Mouse (Mus musculus): ENCODE data around the gene Mpeg1. TPM values are rescaled to one million over a fixed set of nuclear protein-coding genes. Genes with fewer than 3 reads are reported as not detected.

Mpeg1 gene
- polyA plus RNA-seq (2015; fragmentation: Nextera tagmentation; extraction: Ambion mirVana) = 0.36 and 0.41 TPM in 2 replicates

GRCm38 (mm10) chr19:12460282-12461249 is at the start of gene Mpeg1:
Gene Mpeg1 (plus strand): TSS chr19:12460779.
- H3K9ac ChIP-seq = no peak within 1 kb of the TSS
- H3K9me3 ChIP-seq = no peaks in the 10 kb centered on the region
- no peaks in the 10 kb centered on the region for H3K36me3 ChIP-seq
- 81% methylated on average over 11 of the region's 11 CpGs for WGBS
- ATAC-seq (ENCODE audit: insufficient number of reproducible peaks, insufficient read depth, low FRiP score, low TSS enrichment, low read depth) = no peak
- peaks cover 11% of the 10 kb centered on the region for H3K4me1 ChIP-seq
- H3K27ac ChIP-seq = no peak within 1 kb of the TSS
- H3K4me2 ChIP-seq = no peak within 1 kb of the TSS
- H3K27me3 ChIP-seq = no peaks in the 10 kb centered on the region
- no peak within 1 kb of the TSS for H3K4me3 ChIP-seq

DNA sequence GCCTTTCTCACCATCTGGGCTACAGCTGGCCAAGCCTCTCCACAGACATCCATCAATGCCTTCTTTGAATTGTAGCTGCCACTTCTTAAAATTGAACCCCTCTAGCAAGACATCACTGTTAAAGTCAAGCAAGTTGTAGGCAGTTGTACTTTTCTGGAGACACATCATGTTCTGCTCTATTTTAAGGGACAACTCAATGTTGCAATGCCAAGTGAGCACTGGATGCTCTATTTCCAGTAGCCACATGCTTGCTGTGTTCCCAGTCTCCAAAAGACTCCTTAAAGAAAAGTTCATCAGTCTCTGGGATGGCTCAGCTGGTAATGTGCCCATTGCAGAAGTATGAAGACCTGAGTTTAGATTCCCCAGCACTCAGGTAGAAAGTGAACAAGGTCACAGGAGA is 46.8 kb upstream of the Mpeg1 start:
- Histone ChIP-seq H3K4me1 (peaks cover 4% of the 10 kb centered on the region; the same call in 1 of the 2 replicates), H3K9me3 (no peaks in the 10 kb centered on the region), H3K27me3 (no peaks in the 10 kb centered on the region), H3K4me3 (no peak overlapping the region), H3K4me2 (no peak overlapping the region), H3K9ac (no peak overlapping the region), H3K36me3 (no peaks in the 10 kb centered on the region), H3K27ac (peak overlapping the region; percentile 74; the same call in 1 of the 2 replicates)
- no peak for ATAC-seq (ENCODE audit: insufficient number of reproducible peaks, insufficient read depth, low FRiP score, low TSS enrichment, low read depth)

GRCm38 (mm10) chr19:12417361-12417760 is 43.2 kb upstream of the Mpeg1 start, which contains the start of gene Olfr1441:
Gene Olfr1441 (plus strand): TSS chr19:12417433.
- Histone ChIP-seq H3K27me3 (no peaks in the 10 kb centered on the region), H3K4me3 (no peak within 1 kb of the TSS), H3K4me2 (no peak within 1 kb of the TSS), H3K27ac (no peak within 1 kb of the TSS), H3K9me3 (no peaks in the 10 kb centered on the region), H3K4me1 (peaks cover 4% of the 10 kb centered on the region; the same call in 1 of the 2 replicates), H3K36me3 (no peaks in the 10 kb centered on the region), H3K9ac (no peak within 1 kb of the TSS)
- no peak for ATAC-seq (ENCODE audit: insufficient number of reproducible peaks, insufficient read depth, low FRiP score, low TSS enrichment, low read depth)

DNA sequence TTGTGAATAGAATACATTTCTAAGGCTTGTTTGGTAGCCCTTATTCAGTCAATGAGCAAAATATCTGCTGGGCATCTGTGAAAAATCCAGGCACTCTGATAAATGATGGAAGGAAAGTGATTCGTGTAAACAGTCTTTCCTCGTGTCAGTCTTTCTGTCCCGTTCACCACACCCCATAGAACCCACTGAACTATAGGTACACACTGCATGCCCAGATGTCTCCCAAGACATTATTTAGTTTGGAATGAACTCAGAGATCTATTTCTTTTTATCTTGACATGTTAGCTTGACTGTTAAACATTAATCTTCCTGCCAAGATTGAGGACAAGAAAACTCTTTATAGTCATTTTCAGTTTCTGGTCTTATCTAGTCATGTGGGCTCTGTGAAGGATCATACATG is 42.3 kb upstream of the Mpeg1 start:
- Histone ChIP-seq H3K4me3 (no peak overlapping the region), H3K27ac (no peak overlapping the region), H3K4me1 (peaks cover 4% of the 10 kb centered on the region; the same call in 1 of the 2 replicates), H3K9me3 (no peaks in the 10 kb centered on the region), H3K36me3 (no peaks in the 10 kb centered on the region), H3K27me3 (no peaks in the 10 kb centered on the region), H3K9ac (no peak overlapping the region), H3K4me2 (no peak overlapping the region)
- no peak for ATAC-seq (ENCODE audit: insufficient number of reproducible peaks, insufficient read depth, low FRiP score, low TSS enrichment, low read depth)
- WGBS = 88% methylated on average over 3 of the region's 3 CpGs

DNA sequence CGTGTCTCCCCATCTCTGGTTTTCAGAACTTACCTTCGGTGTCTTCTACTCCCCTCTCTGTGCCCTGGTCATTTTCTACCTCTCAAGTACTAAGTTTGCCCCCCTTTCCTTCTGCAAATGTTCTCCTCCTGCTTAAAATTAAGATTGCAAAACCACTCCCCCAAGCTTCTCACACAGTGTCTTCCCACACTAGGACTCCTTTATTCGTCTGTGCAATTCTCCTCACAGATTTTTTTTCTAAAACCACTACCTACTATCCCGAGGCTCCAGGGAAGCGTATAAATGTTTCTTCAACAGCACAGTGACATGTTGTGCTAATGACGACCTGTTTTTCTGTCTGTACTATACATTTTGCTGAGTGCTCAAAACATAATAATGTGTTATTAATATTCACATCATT is 40.0 kb upstream of the Mpeg1 start:
- H3K4me1 ChIP-seq = peaks cover 4% of the 10 kb centered on the region; the same call in 1 of the 2 replicates
- H3K9me3 ChIP-seq = no peaks in the 10 kb centered on the region
- ATAC-seq (ENCODE audit: insufficient number of reproducible peaks, insufficient read depth, low FRiP score, low TSS enrichment, low read depth) = no peak
- H3K36me3 ChIP-seq = no peaks in the 10 kb centered on the region
- no peak overlapping the region for H3K4me3 ChIP-seq
- H3K4me2 ChIP-seq = no peak overlapping the region
- H3K27me3 ChIP-seq = no peaks in the 10 kb centered on the region
- H3K27ac ChIP-seq = no peak overlapping the region
- WGBS = 67% methylated on average over 6 of the region's 6 CpGs
- H3K9ac ChIP-seq = no peak overlapping the region

GRCm38 (mm10) chr19:12421680-12422079 is 38.9 kb upstream of the Mpeg1 start:
- WGBS = 84% methylated on average over 1 of the region's 1 CpGs
- Histone ChIP-seq H3K4me2 (no peak overlapping the region), H3K9ac (no peak overlapping the region), H3K36me3 (no peaks in the 10 kb centered on the region), H3K27me3 (no peaks in the 10 kb centered on the region), H3K9me3 (no peaks in the 10 kb centered on the region), H3K27ac (no peak overlapping the region), H3K4me1 (no peaks in the 10 kb centered on the region), H3K4me3 (no peak overlapping the region)
- ATAC-seq (ENCODE audit: insufficient number of reproducible peaks, insufficient read depth, low FRiP score, low TSS enrichment, low read depth) = no peak

DNA sequence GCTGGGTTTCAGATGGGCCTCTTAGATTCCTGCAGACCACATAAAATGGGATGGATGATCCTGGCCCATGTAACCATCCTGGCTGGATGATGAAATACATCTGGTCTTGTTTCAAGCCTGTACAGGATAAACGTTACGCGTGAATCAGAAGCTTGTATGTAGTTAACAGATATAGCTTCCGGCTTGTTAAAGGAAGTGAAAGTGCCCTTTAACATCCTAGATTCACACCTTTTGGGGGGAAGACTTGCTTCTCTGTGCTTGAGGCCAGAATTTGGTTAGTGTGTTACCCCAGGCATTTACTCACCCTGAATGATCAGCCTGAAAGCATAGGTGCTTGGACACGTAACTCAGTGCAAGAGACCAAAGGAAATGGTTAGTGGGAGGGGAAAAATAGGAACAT is 33.5 kb upstream of the Mpeg1 start:
- no peaks in the 10 kb centered on the region for H3K36me3 ChIP-seq
- no peak for ATAC-seq (ENCODE audit: insufficient number of reproducible peaks, insufficient read depth, low FRiP score, low TSS enrichment, low read depth)
- H3K4me3 ChIP-seq = no peak overlapping the region
- WGBS = 81% methylated on average over 5 of the region's 5 CpGs
- H3K4me1 ChIP-seq = no peaks in the 10 kb centered on the region
- H3K9ac ChIP-seq = no peak overlapping the region
- H3K27me3 ChIP-seq = no peaks in the 10 kb centered on the region
- H3K4me2 ChIP-seq = no peak overlapping the region
- H3K9me3 ChIP-seq = no peaks in the 10 kb centered on the region
- H3K27ac ChIP-seq = no peak overlapping the region

DNA sequence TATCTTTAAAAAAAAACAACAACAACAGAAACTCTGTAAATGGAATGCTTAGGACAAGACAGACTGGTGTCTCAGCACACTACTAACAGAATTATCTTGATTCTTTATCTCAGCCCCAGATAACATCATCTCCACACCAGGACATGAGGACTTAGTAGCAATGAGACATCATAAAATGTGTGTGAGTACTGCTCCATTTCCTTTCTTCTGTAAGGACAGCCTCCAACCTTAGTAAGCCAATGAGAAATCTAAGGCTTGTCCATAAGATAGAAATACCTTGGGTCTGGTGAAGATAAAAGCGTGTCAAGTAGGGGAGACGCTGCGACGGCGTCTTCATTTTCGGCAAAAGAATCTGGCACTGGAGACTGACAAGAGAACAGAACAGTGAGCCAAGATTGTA is 33.0 kb upstream of the Mpeg1 start, which contains the start of gene Pfpl:
Pfpl (plus strand) TSS at position 301 of the 400 bp plus-strand sequence.
- no peaks in the 10 kb centered on the region for H3K9me3 ChIP-seq
- no peaks in the 10 kb centered on the region for H3K4me1 ChIP-seq
- no peaks in the 10 kb centered on the region for H3K27me3 ChIP-seq
- 93% methylated on average over 6 of the region's 6 CpGs for WGBS
- no peaks in the 10 kb centered on the region for H3K36me3 ChIP-seq
- ATAC-seq (ENCODE audit: insufficient number of reproducible peaks, insufficient read depth, low FRiP score, low TSS enrichment, low read depth) = no peak
- no peak within 1 kb of the TSS for H3K27ac ChIP-seq
- H3K4me3 ChIP-seq = no peak within 1 kb of the TSS
- no peak within 1 kb of the TSS for H3K4me2 ChIP-seq
- H3K9ac ChIP-seq = no peak within 1 kb of the TSS

- no peak overlapping the region for H3K27ac ChIP-seq
- H3K4me1 ChIP-seq = no peaks in the 10 kb centered on the region
- H3K4me3 ChIP-seq = no peak overlapping the region
- H3K4me2 ChIP-seq = no peak overlapping the region
- no peak overlapping the region for H3K9ac ChIP-seq
- no peaks in the 10 kb centered on the region for H3K9me3 ChIP-seq
- no peaks in the 10 kb centered on the region for H3K36me3 ChIP-seq
- H3K27me3 ChIP-seq = no peaks in the 10 kb centered on the region
- 9% methylated on average over 2 of the region's 2 CpGs for WGBS
- no peak for ATAC-seq (ENCODE audit: insufficient number of reproducible peaks, insufficient read depth, low FRiP score, low TSS enrichment, low read depth)
These were observed 27.5 kb upstream of the Mpeg1 start for GRCm38 (mm10) chr19:12433033-12433432.

DNA sequence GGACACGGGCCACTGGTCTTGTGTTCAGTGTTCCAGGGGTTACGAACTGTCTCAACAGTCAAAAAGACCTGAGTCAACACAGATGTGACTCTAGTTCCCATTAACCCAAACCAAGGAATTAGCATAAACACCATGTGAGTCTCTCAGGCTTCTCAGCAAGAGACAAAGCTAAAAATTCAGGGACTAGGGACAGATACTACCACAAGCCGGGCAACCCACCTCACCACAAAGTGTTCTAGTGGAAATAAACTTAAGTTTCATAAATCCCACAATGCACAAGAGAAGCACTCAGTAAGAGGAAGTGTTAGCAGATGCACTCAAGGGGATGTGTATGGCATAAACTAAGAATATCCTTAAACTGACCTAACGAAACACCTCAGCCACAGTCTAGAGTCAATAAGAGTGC is 25.6 kb upstream of the Mpeg1 start:
- Histone ChIP-seq H3K36me3 (no peaks in the 10 kb centered on the region), H3K4me1 (no peaks in the 10 kb centered on the region), H3K9me3 (no peaks in the 10 kb centered on the region), H3K9ac (no peak overlapping the region), H3K4me2 (no peak overlapping the region), H3K4me3 (no peak overlapping the region), H3K27ac (no peak overlapping the region), H3K27me3 (no peaks in the 10 kb centered on the region)
- WGBS = 87% methylated on average over 4 of the region's 4 CpGs
- ATAC-seq (ENCODE audit: insufficient number of reproducible peaks, insufficient read depth, low FRiP score, low TSS enrichment, low read depth) = no peak

GRCm38 (mm10) chr19:12435750-12436524 is 24.6 kb upstream of the Mpeg1 start:
- H3K4me3 ChIP-seq = no peak overlapping the region
- H3K27ac ChIP-seq = no peak overlapping the region
- H3K27me3 ChIP-seq = no peaks in the 10 kb centered on the region
- 78% methylated on average over 4 of the region's 4 CpGs for WGBS
- ATAC-seq (ENCODE audit: insufficient number of reproducible peaks, insufficient read depth, low FRiP score, low TSS enrichment, low read depth) = no peak
- H3K4me2 ChIP-seq = no peak overlapping the region
- no peak overlapping the region for H3K9ac ChIP-seq
- H3K4me1 ChIP-seq = no peaks in the 10 kb centered on the region
- H3K9me3 ChIP-seq = no peaks in the 10 kb centered on the region
- H3K36me3 ChIP-seq = no peaks in the 10 kb centered on the region
